Mouse (Mus musculus) embryonic facial prominence, embryonic 14.5 days (tissue): Measurements from ENCODE around the gene Ncoa1. TPM values are rescaled to one million over a fixed set of nuclear protein-coding genes. Genes with fewer than 3 reads are reported as not detected.

ENCODE experiments used
- ATAC-seq: fragments of 200-750 bp; cut with Nextera tagmentation; 2 replicates; pipeline ENCODE4 v1.8.0; 2017; ENCODE audit warnings: low read depth, moderate number of reproducible peaks, moderate TSS enrichment
- DNase-seq: peaks from one replicate; pipeline ENCODE4 v3.0.0-alpha.2; 2015; ENCODE audit warnings: low spot score
- H3K27ac ChIP-seq: fragments of 300-500 bp; sonication (generic); replicated peaks from 2 replicates; pipeline ENCODE4 v1.5.1; 2014; ENCODE audit warnings: low read depth, mild to moderate bottlenecking, low read length, moderate library complexity
- H3K27me3 ChIP-seq: fragments of 300-500 bp; sonication (generic); replicated peaks from 2 replicates; pipeline ENCODE4 v1.6.1; 2014; ENCODE audit warnings: low read length; ENCODE audit not compliant: control insufficient read depth, insufficient read depth
- H3K36me3 ChIP-seq: fragments of 300-500 bp; sonication (generic); 2 replicates; pipeline ENCODE4 v1.6.1; 2014; ENCODE audit warnings: low read length, mixed read lengths; ENCODE audit not compliant: control insufficient read depth, insufficient read depth
- H3K4me1 ChIP-seq: fragments of 300-500 bp; sonication (generic); 2 replicates; pipeline ENCODE4 v1.6.1; 2014; ENCODE audit warnings: antibody characterized with exemption, low read length; ENCODE audit not compliant: control insufficient read depth, insufficient read depth
- H3K4me2 ChIP-seq: fragments of 300-500 bp; sonication (generic); 2 replicates; pipeline ENCODE4 v1.6.1; 2014; ENCODE audit warnings: low read depth, mild to moderate bottlenecking, low read length, moderate library complexity, mixed read lengths
- H3K4me3 ChIP-seq: fragments of 300-500 bp; sonication (generic); 2 replicates; pipeline ENCODE4 v1.5.1; 2014; ENCODE audit warnings: low read depth, mild to moderate bottlenecking, low read length
- H3K9ac ChIP-seq: fragments of 300-500 bp; sonication (generic); 2 replicates; pipeline ENCODE4 v1.6.1; 2014; ENCODE audit warnings: low read depth, mild to moderate bottlenecking, low read length, moderate library complexity, mixed read lengths
- H3K9me3 ChIP-seq: fragments of 300-500 bp; sonication (generic); 2 replicates; pipeline ENCODE4 v1.6.1; 2016; ENCODE audit warnings: low read length; ENCODE audit not compliant: control insufficient read depth
- WGBS: fragments of 180-500 bp; shearing (Covaris S2); extraction: QIAGEN DNeasy Blood & Tissue Kit; methylation state at CpG from one replicate; pipeline ENCODE4 v1.1.7; 2014; 5-methylcytosine and 5-hydroxymethylcytosine counted together
- polyA plus RNA-seq: library from polyadenylated mRNA; unstranded; fragments of >200 nt; fragmentation: Nextera tagmentation; extraction: Ambion mirVana; gene quantifications from 2 replicates; pipeline ENCODE4 v1.2.1, GENCODE M21; 2014

Ncoa1 gene
- polyA plus RNA-seq, 1 experiment from 2014 or later, result 21.0 TPM

- H3K9ac ChIP-seq, result no peak overlapping the region
- DNase-seq (no peak), ATAC-seq (no peak)
- H3K9me3 ChIP-seq, result no peaks in the 10 kb centered on the region
- no peak overlapping the region for H3K4me2 ChIP-seq
- no peaks in the 10 kb centered on the region for H3K27me3 ChIP-seq
- H3K4me3 ChIP-seq, result no peak overlapping the region
- H3K27ac ChIP-seq, result no peak overlapping the region
- WGBS, result 79% methylated on average over 4 of the region's 4 CpGs
- peaks cover 24% of the 10 kb centered on the region for H3K36me3 ChIP-seq
- H3K4me1 ChIP-seq, result no peaks in the 10 kb centered on the region
Observed at GRCm38 (mm10) chr12:4295881-4296280, 181.1 kb downstream of the Ncoa1 start.

DNA sequence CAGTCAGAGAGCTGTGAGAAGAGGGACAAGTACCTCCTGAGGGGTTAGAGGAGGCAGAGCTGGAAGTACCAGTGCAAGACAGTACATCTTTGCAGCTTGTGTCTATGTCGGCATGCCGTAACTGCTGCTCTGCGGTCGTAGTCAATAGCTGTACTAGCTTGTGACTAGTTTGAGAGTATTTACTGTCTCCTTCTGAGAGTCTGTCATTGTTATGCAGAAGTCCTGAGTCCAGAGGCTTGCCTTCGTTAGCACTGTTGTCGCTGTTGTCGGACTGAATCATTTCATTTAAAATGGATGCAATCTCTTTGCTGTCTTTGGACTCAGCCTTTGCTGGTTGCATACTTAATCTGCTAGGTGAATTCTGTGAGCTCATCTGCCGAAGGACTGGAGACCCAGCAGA lies 181.7 kb downstream of the Ncoa1 start:
- Histone ChIP-seq H3K4me1 (no peaks in the 10 kb centered on the region), H3K9me3 (no peaks in the 10 kb centered on the region), H3K4me2 (no peak overlapping the region), H3K9ac (no peak overlapping the region), H3K27ac (no peak overlapping the region), H3K27me3 (no peaks in the 10 kb centered on the region), H3K4me3 (no peak overlapping the region), H3K36me3 (peaks cover 28% of the 10 kb centered on the region)
- ATAC-seq, result no peak
- no peak for DNase-seq
- 87% methylated on average over 8 of the region's 8 CpGs for WGBS

- ATAC-seq, result no peak
- WGBS, result 91% methylated on average over 6 of the region's 6 CpGs
Observed at GRCm38 (mm10) chr12:4293813-4294212, 183.2 kb downstream of the Ncoa1 start.

DNA sequence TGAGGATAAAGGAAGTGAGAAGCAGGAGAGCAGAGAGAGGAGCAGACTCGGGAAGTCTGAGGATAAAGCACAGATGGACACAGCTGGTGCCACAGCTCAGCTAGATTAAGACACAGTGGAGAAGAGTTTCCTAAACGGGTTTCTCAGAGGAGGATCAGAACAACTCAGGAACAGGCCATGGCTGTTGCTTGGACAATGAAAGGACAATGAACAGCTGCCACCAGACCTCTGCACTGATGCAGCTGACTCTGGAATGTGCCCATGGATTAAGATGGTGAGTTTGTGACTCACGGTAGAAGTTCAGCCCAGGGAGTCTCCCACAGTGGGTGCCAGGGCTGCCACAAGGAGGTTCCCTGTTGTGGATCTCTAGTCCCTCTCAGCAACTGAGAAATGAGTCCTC lies 191.8 kb downstream of the Ncoa1 start:
- H3K27ac ChIP-seq, result peak overlapping the region; percentile 15; the same call in 1 of the 2 replicates
- no peak overlapping the region for H3K9ac ChIP-seq
- H3K4me2 ChIP-seq, result no peak overlapping the region
- peaks cover 24% of the 10 kb centered on the region; the same call in 1 of the 2 replicates for H3K36me3 ChIP-seq
- DNase-seq (peak; percentile 76), ATAC-seq (peak; percentile 91)
- 29% methylated on average over 3 of the region's 3 CpGs for WGBS
- H3K4me1 ChIP-seq, result no peaks in the 10 kb centered on the region
- H3K27me3 ChIP-seq, result no peaks in the 10 kb centered on the region
- H3K9me3 ChIP-seq, result no peaks in the 10 kb centered on the region
- no peak overlapping the region for H3K4me3 ChIP-seq

More at GRCm38 (mm10) chr12:4293813-4294212, 183.2 kb downstream of the Ncoa1 start:
- Histone ChIP-seq H3K4me2 (no peak overlapping the region), H3K27ac (no peak overlapping the region), H3K27me3 (no peaks in the 10 kb centered on the region), H3K4me3 (no peak overlapping the region), H3K9ac (no peak overlapping the region), H3K9me3 (no peaks in the 10 kb centered on the region), H3K36me3 (peaks cover 42% of the 10 kb centered on the region), H3K4me1 (no peaks in the 10 kb centered on the region)
- no peak for DNase-seq

DNA sequence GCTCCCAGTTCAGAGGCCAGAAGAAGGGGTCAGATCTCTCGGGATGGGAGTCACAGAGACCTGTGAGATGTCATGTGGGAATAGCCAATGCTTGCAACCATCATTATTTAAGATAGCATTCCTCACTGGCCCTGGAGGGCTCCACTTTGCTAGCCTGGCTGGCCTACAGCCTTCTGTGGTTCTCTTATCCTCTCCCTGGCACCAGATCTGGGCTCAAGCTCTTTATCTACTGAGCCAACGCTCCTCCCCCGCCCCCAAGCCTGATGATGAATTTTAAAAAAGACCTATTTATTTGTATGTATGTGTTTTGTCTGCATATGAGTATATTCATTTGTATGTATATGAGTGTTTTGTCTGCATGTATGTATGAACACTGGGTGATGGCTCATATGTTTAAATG lies 197.1 kb downstream of the Ncoa1 start:
- 83% methylated on average over 3 of the region's 3 CpGs for WGBS
- H3K27me3 ChIP-seq, result no peaks in the 10 kb centered on the region
- H3K4me1 ChIP-seq, result no peaks in the 10 kb centered on the region
- no peaks in the 10 kb centered on the region for H3K9me3 ChIP-seq
- no peak overlapping the region for H3K4me2 ChIP-seq
- no peak overlapping the region for H3K9ac ChIP-seq
- ATAC-seq (no peak), DNase-seq (no peak)
- H3K36me3 ChIP-seq, result peaks cover 11% of the 10 kb centered on the region; the same call in 1 of the 2 replicates
- H3K4me3 ChIP-seq, result no peak overlapping the region
- no peak overlapping the region for H3K27ac ChIP-seq

DNA sequence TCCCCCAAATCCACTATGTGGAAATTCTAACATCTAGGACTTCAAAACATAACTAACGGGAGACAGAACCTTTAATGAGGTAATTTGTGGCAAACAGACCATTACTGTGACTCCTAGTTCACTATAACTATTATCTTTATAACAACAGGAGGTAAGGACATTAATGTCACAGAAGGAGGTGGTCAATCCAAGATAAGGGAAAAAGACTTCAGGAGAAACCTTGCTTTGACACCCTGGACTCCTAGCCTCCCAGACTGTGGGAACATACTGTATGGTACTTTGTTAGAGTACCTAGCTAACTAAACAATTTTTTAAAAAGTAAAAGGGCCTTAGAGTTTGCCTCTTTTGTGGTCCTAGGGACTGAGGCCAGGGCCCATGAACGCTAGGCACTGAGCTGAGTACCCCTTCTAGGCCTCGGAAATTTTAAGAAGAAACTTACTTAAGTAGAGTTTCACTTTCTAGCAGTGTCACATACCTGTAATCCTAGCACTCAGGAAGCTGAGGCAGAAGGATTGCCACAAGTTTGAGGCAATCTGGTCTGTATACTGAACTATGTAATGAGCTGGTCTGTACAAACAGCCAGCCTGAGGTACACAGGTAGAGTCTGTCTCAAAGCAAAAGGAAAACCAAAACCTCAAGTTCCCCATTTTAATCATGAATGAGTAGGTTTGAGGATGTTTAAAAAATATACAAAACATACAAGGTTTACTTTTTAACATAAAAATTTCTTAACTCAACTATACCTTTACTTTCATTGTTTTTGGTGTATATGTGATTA lies 197.8 kb downstream of the Ncoa1 start:
- Histone ChIP-seq H3K36me3 (peaks cover 17% of the 10 kb centered on the region), H3K4me2 (no peak overlapping the region), H3K4me3 (no peak overlapping the region), H3K9me3 (no peaks in the 10 kb centered on the region), H3K27me3 (no peaks in the 10 kb centered on the region), H3K27ac (no peak overlapping the region), H3K4me1 (no peaks in the 10 kb centered on the region), H3K9ac (no peak overlapping the region)
- WGBS, result 90% methylated on average over 3 of the region's 3 CpGs
- ATAC-seq (no peak), DNase-seq (no peak)

DNA sequence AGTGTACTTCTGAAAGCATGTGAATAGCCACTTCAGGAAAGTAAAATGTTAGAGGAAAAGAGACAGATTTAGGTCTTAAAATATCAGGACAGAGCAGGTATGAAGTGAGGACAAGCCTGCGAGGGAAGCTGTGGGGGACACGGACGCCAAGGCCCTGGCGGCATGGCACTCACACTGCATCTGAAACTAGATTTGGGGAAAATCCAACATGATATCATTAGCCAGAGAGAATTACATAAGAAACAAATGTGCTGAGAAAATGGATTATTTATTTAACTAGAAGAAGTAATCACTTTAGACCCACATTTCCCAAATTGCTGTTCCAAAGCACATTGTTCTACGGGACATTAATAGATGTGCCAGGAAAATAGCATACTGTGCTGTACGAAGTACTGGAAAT lies 205.9 kb downstream of the Ncoa1 start:
- peaks cover 5% of the 10 kb centered on the region; the same call in 1 of the 2 replicates for H3K9me3 ChIP-seq
- H3K4me1 ChIP-seq, result no peaks in the 10 kb centered on the region
- WGBS, result 85% methylated on average over 6 of the region's 6 CpGs
- no peak overlapping the region for H3K9ac ChIP-seq
- H3K27me3 ChIP-seq, result no peaks in the 10 kb centered on the region
- H3K4me3 ChIP-seq, result no peak overlapping the region
- no peak for ATAC-seq
- peaks cover 72% of the 10 kb centered on the region for H3K36me3 ChIP-seq
- no peak overlapping the region for H3K4me2 ChIP-seq
- no peak overlapping the region for H3K27ac ChIP-seq
- DNase-seq, result no peak

DNA sequence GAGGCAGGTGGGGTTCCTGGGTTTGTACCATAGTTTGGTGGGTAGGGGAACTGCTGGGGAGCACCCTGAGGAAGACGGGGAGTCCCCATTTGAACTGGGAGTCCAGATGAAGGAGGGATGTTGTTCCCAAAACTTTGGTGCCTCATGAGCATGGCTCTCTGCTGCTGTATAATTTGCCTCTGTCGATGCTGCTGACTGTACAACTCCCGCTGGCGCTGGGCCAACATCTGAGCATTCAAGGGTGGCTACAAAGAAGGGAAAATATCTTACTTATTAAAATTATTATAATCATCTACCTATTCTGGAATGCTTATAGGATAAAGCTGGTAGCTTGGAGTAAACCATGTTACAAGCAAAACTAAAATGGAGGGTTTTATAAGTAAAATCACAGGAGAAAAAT lies 209.2 kb downstream of the Ncoa1 start:
- Histone ChIP-seq H3K36me3 (peaks cover 69% of the 10 kb centered on the region), H3K4me3 (no peak overlapping the region), H3K4me2 (no peak overlapping the region), H3K9ac (no peak overlapping the region), H3K27ac (no peak overlapping the region), H3K9me3 (peaks cover 5% of the 10 kb centered on the region; the same call in 1 of the 2 replicates), H3K27me3 (no peaks in the 10 kb centered on the region), H3K4me1 (no peaks in the 10 kb centered on the region)
- no peak for DNase-seq
- ATAC-seq, result no peak
- 94% methylated on average over 4 of the region's 4 CpGs for WGBS
